Mouse (Mus musculus) left cerebral cortex, adult 18-20 months (tissue): ENCODE measurements at regions not wholly inside any gene's neighbourhood (a gene's known extent, or its start where the extent isn't known, plus 50 kb on each side); places are given as distances from the start of the nearest gene placed in this dataset.
"Not testable (repeated sequence)": the region's sequence is repeated elsewhere in the genome, so short reads cannot be mapped to it uniquely, and the experiment has no call there.

Experiments
- DNase-seq, 2 experiments: peaks; one replicate each; pipeline ENCODE4 v3.0.0; 2021 to 2022; ENCODE audit warnings: low spot score in 2 of 2, mixed read lengths in 1 of 2

DNA sequence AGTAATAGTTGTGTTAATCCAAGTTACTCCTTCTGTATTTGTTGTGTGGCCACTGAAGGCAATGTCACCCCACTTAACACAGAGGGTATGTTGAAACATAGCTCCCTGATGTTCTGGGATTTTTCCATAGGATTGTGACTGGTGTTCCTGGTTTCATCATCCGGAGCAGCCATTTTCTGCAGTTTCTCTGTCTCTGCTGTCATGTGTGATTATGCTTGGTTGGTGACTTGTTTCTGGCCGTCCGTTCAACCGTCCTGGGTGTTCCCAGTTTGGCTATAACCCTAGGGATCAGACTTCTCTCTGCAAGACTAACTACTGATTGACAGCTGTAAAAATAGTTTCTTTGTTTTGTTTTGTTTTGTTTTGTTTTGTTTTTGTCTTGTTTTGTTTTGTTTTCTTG is 98.1 kb upstream of the Rpl34 start:
- DNase-seq: no peak

DNA sequence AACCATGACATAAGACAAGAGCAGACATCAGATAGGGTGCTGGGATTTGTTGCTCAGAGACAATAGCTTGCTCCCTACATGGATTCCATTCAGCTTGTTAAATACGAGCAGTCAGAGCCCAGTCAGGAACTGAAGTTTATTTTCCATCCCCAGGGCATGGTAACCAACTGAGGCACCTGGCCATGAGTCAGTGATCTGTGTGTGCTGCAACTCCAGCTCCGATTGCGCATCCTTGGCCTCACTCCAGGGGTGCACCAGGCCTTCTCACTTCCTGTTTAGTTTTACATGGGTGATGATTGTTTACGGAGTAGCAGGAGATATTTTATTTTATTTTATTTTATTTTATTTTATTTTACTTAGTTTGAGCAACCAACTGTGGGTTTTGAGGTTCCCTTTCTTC is 97.7 kb upstream of the Rpl34 start:
- no peak for DNase-seq

DNA sequence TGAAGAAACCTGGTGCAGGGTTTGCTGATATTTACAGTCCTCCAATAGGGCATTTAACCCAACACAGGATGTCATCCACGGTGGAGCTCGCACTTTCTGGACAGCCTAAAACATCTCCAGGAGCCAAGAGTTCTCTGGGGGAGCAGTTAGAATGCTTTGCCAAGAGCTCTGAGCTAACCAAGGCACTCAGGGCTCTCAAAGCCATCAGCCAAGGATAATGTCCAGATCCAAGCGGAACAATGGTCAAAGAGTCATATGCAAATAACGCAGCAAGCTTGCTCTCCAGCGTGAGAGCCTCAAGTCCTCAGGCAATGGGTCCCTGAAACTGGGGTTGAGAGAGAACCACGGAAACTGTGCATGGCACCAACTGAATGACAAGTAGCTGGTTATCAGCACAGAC is 96.8 kb upstream of the Rpl34 start:
- DNase-seq: no peak

DNA sequence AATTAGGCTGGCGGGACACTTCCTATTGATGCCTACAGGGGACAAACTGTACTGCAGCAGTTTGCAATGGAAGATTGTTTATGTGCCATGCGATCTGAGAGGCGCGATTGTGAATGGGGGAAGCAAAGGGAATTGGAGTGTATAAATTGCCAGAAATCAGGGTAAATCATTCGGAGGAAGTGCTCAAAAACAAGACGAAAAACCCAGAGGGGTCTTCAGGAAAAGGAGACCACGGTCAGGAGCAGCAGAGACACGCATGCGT is 89.6 kb upstream of the Rpl34 start:
- DNase-seq: no peak

DNA sequence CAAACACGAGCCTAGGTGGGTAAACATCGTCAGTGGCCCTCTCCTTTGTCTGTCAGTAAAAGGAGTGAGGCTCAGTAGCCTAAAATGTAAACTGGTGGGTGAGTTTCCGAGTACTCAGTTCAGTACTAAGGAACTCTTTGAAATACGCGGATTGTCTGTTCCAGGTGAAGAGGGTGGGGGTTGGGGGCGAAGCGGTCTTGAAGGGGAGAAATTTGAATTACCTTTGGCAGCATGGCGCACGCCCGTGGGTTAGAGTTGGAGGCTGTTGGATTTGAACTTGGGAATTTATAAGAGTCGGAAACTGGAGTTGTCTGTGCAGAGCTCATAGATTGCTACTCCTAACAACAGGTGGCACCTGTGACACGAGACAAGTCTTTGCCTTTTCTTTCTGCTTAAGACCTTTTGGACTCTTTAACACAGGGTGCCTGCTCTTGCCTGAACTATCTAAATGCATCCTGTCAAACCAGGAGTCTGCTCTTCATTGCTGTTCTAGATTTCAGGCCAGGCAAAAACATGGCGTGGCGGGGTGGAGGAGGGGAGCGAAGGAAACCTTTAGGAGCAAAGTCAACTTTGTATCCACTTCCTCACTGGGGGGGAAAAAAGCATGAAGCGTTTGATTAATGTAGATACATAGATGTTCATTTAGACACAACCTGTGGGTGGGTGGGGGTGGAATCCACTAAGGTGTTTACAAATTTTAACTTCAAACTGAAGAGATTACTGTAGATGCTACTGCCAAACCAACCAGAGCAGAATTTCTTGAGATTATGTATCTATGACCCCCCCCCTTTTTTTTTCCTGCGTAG is 89.0 kb upstream of the Rpl34 start:
- no peak for DNase-seq

DNA sequence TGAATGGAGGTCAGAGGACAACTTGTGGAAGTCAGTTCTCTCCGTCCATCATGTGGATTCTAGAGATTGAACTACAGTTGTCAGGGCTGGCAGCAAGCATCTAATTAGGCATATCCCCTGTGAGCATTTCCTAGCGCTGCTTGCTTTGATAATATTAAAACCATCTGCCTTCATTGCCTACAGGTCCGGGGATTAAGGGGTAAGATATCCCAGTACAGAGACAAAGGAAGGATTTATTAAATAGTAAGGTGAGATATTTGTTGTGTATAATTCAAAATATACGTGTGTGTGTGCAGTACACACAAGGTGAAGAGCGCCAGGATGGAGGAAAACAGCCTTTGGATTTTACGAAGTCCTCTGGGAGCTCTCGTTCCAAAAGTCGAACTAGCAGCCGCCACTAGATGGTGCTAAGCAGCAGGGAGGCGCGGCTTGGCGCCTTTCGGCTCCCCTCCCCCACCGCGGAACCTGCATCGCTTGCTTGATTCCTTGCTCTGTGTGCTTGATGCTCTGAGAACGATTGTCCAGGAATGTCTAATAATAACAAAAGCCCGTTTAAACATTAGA is 88.4 kb upstream of the Rpl34 start:
- peak; percentile 91 to 92 for DNase-seq

DNA sequence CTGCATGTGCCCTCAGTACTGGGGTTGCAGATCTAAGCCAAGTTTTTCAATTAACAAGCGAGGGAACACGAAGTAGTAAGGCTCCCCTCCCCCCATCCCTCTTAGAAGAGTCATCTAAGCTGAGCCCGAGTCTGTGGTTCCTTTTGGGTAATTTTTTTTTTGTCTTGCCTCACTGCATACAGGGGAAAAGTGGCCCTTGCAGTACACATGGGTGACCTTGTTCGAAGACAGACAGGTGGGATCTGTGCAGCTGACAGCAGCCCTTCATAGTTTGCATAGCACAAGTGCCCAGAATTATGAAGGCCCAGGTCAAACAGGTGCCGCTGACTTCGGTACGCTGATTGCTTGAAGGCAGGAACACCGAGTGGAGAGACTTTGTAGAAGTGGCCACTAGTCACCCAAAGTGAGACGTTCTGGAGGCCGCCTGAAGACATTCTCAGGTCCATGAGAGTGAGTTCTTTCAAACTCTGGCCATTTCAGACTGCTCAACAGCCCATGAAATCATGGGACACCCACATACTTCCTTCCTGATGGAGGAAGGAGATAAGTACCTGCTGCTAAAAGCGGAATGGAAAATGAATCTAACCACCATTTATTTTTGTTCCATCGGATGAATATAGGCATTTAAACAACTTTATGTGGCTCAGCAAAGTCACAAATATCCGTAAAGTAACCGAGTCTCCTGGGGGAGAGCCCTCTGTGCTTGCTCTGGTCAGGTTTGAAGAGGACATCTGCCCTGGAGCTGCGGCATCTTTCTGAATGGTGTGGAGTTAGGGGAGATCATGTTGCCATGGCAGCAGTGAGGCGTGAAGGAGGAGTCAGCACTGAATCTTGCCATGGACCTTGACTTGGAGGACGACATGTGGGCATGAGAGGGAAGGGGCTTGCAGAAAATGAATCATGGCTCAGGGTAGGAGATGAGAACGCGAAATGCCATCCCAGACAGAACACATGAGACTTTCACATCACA is 79.8 kb upstream of the Rpl34 start:
- no peak for DNase-seq

DNA sequence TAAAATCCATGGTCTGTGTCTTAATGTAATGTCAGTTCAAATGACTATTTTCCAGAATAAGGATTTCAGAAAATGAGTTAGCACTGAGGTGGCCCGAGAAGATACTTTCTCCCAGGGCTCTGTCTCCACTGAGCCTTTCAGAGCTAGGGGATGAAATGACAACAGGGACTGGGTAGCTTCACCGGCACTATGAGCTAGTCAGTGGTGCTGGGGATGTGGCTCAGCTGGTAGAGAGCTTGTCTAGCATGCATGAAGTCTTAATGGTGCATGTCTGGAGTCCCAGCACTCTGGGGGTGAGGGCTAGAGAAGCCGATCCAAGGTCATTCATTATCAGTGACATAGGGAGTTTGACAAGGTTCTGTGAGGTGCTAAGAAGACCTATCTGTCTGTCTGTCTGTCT is 75.1 kb upstream of the Rpl34 start:
- DNase-seq: no peak

DNA sequence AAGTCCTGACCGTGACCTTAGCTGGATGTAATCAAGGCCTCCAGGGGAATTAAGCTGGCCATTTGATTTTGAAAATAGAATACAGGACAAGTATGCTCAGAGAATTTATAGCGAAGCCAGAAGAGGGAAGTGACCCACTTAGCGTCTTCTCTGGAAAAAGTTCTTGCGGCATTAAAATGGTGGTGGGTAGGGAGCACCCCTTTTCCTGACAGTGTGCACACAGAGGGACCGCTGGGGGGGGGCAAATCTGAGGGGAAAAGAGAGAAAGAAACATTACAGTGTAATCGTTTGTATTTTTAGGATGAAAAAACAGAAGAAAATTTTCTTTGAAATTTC is 74.1 kb upstream of the Rpl34 start:
- DNase-seq: no peak

DNA sequence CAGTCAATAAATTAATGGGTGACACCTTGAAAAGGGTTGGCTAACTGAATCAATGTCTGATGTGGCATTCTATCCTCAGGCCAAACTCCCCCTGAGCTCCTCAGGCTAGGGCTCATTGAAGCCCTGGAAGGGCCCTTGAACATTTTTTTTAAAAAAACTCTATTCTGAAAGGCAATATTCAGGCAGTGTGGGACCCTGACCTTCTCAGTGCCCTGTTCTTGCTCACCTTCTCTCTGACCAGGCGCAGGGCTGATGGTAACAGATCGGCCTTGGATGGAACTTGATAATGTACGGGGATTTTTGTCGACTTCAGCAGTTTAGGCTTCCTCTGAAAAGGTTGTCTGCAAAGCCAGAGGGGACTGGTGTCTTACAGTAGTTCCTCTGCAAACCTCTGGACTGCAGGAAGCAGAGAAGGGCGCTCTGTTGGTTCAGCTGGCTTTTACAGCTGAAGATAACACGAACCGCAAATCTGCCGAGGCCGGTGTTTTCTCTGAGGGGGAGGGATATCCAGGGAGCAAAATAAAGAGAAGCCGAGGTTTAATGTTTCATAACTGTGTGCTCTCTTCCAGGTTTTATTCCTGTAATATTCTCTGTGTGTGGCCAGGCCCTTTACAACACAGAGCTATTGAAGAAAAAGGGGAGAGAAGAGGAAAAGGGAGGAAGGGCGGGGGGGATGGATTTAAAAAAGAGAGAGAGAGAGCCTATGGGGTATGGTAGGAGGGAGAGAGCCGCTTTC is 73.6 kb upstream of the Rpl34 start:
- peak in 1 of 2 experiments; percentile 5 for DNase-seq

DNA sequence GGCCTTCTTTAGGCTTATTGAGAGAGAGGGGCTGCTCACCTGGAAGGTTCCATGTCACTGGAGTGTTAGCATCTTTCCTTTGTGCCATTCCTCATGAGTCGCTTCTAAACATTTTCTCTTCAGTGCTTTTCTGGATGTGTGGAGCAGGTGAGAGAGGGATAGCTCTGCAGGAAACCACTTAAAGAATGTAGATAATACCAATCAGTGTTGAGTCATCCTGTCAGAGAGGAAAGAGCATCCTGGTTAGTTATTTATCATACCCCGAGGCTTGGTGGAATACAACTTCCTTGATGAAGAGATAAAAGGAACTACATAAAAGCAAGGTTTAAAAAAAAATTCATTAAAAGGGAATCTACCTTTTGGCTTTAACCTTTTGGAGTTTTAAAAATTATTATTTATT is 69.8 kb upstream of the Rpl34 start:
- DNase-seq: no peak

DNA sequence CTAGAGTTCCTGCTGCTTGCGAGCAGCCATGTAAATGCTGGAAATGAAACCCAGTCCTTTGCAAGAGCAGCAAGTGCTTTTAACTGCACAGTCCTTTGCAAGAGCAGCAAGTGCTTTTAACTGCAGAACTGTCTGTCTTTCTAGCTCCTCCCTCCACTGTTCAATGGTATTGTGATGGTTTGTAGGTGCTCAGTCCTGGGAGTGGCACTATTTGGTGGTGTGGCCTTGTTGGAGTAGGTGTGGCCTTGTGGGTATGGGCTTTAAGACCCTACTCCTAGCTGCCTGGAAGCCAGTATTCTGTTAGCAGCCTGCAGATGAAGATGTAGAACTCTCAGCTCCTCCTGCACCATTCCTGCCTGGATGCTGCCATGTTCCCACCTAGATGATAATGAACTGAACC is 67.8 kb upstream of the Rpl34 start:
- not testable (repeated sequence) for DNase-seq

DNA sequence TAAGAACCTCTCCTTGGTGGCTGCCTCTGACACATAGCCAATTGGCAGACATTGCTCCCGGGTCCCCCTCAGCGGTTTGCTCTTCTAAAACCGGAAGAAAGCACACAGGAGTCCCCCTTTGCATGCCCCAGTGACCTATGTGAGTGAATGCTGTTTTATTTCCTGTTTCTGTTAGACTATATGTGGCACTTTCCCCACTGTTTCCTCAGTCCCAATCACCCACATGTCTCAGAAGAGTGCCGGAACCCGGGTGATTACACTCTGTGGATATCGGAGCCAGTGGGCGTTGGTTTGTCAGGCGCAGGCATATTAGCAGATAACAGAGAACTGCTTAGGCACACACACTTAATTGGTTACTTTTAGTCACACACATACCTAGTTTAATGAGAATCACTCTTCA is 66.3 kb upstream of the Rpl34 start:
- no peak for DNase-seq

DNA sequence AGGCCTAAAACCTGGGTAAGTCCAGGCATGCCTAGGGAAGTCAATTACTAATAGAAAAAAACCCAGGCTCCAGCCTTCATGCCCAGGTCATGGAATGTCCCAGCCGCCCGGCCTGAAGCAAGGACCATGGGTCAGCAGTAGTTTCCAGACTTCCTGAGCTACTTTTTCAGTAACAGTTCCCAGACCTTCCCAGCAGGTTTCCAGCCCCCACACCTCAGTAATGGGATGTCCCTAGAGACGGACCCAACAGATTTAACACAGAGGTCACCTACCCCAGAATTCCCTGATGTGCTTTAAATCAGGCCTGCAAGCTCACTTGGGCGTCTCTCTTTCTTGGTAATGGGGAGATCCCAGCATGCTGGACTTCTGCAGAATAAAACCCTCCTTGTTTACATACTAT is 65.2 kb upstream of the Rpl34 start:
- DNase-seq: no peak

DNA sequence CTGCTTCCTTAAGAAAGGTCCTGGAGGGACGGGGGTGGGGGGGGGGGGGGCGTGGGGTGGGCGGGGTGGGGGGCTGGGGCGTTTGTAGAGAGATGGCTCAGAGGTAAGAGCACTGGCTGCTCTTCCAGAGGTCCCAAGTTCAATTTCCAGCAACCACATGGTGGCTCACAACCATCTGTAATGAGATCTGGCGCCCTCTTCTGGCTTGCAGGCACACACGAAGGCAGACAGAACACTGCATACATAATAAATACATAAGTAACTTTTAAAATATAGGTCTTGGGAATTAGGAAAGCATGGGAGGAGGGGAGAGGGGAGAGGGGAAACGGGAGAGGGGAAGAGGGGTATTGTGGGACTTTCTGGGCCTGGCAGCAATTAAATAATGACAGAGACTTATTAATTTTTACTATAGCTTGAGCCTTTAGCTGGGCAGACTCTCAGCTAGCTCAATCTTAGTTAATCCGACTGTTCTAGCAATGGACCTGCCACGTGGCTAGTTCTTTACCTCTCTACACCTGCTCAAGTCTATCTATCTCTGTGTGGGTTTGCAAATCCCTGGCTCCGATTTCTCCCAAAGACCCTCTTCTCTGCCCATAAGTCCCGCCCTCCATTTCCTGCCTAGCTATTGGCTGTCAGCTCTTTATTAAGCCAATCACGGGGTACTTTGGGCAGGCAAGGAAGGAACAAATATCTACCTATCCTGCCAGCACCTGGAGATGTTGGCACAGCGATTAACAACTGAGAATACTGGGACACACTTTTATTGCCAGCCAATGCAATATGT is 64.1 kb upstream of the Rpl34 start:
- DNase-seq: no peak

DNA sequence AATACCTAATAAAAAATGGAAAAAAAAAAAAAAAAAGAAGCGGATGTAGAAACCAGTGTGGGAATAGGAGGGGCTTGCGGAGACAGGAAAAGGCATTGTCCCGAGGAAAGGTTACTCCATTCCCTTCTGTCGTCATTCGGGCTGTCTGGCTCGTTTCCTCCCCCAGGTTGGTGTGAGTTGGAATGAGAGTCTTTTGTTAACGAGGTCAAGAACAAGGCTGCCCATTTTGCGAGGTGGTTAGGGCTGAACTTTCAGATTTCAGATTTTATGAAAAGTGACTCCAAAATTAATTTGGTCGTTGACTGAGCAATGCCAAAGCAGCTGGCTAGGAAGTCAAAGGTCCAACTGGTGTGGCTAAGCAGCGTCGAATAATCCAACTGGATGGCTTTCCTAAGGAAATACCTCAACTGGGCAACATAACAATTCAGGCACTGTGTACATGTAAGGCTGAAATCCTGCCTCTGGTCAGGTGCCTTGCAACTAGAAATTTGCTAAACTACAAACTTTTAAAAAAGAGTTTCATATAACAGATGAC is 50.6 kb upstream of the Rpl34 start:
- no peak for DNase-seq
